Mouse (Mus musculus): ENCODE measurements around the gene Ccdc33.

Gene Ccdc33

GRCm38 (mm10) chr9:58044828-58045227 is 73.8 kb downstream of the Ccdc33 start:
- DNase-seq: no peak

GRCm38 (mm10) chr9:58043496-58044017 is 75.1 kb downstream of the Ccdc33 start:
- DNase-seq: no peak

- peak in 1 of 2 experiments; percentile 22 for DNase-seq
Measured at GRCm38 (mm10) chr9:58042391-58042790, 76.2 kb downstream of the Ccdc33 start.

- no peak for DNase-seq
Measured at GRCm38 (mm10) chr9:58040977-58041376, 77.6 kb downstream of the Ccdc33 start.

GRCm38 (mm10) chr9:58038500-58039168 is 80.0 kb downstream of the Ccdc33 start:
- DNase-seq: peak; percentile 61 to 77

- DNase-seq: no peak
Measured at GRCm38 (mm10) chr9:58036961-58037360, 81.7 kb downstream of the Ccdc33 start.

- DNase-seq: no peak
Measured at GRCm38 (mm10) chr9:58035951-58036698, 82.5 kb downstream of the Ccdc33 start.

- DNase-seq: no peak
Measured at GRCm38 (mm10) chr9:58035519-58035918, 83.1 kb downstream of the Ccdc33 start.

- no peak for DNase-seq
Measured at GRCm38 (mm10) chr9:58031895-58032294, 86.7 kb downstream of the Ccdc33 start.

GRCm38 (mm10) chr9:58029635-58030034 is 89.0 kb downstream of the Ccdc33 start:
- DNase-seq: no peak

GRCm38 (mm10) chr9:58028841-58029240 is 89.8 kb downstream of the Ccdc33 start:
- DNase-seq: no peak

GRCm38 (mm10) chr9:58027426-58028180 is 91.0 kb downstream of the Ccdc33 start:
- no peak for DNase-seq

GRCm38 (mm10) chr9:58025995-58026394 is 92.6 kb downstream of the Ccdc33 start:
- no peak for DNase-seq

- DNase-seq: no peak
Measured at GRCm38 (mm10) chr9:58018385-58018784, 100.2 kb downstream of the Ccdc33 start.

- DNase-seq: no peak
Measured at GRCm38 (mm10) chr9:58016962-58017361, 101.7 kb downstream of the Ccdc33 start.

- DNase-seq: no peak
Measured at GRCm38 (mm10) chr9:58015856-58016255, 102.8 kb downstream of the Ccdc33 start.

- no peak for DNase-seq
Measured at GRCm38 (mm10) chr9:58014393-58015160, 104.0 kb downstream of the Ccdc33 start.

GRCm38 (mm10) chr9:58012935-58013334 is 105.7 kb downstream of the Ccdc33 start:
- DNase-seq: no peak

- DNase-seq: no peak
Measured at GRCm38 (mm10) chr9:58012486-58012885, 106.1 kb downstream of the Ccdc33 start.

GRCm38 (mm10) chr9:58011552-58011951 is 107.1 kb downstream of the Ccdc33 start:
- no peak for DNase-seq

GRCm38 (mm10) chr9:58011027-58011426 is 107.6 kb downstream of the Ccdc33 start:
- no peak for DNase-seq

GRCm38 (mm10) chr9:58009588-58009987 is 109.0 kb downstream of the Ccdc33 start:
- DNase-seq: no peak

GRCm38 (mm10) chr9:58009015-58009362 is 109.6 kb downstream of the Ccdc33 start:
- DNase-seq: no peak

All from kidney, adult 8-10 months (tissue).